Mouse (Mus musculus) erythroid progenitor cell, adult 5-6 weeks (primary cell): ENCODE data around the gene Catsper4. TPM values are rescaled to one million over a fixed set of nuclear protein-coding genes. Genes with fewer than 3 reads are reported as not detected.
A peak's percentile ranks its signal among the peaks of the same experiment; 100 is the strongest.

Experiments
- ATAC-seq: replicated peaks from 2 replicates; pipeline ENCODE4 v1.8.0; 2016; ENCODE audit warnings: moderate number of reproducible peaks, mild to moderate bottlenecking, moderate TSS enrichment, inconsistent platforms; ENCODE audit not compliant: poor library complexity, low FRiP score, severe bottlenecking
- total RNA-seq, 2 experiments: library from RNA; stranded (forward) in 1 of 2; stranded (reverse) in 1 of 2; fragments of 150-400 nt in 1 of 2; fragments of 186-747, 209-891 nt in 1 of 2; gene quantifications; 2 replicates each; pipeline versions ENCODE4 v1.2.3 to v1.2.4; 2015 to 2017; ENCODE audit warnings: low replicate concordance in 2 of 2

Catsper4 gene
- total RNA-seq, 2 experiments from 2014 or later: not detected

GRCm38 (mm10) chr4:134251241-134252130 lies 24.3 kb upstream of the Catsper4 start:
- ATAC-seq: no peak

GRCm38 (mm10) chr4:134250930-134251240 lies 23.7 kb upstream of the Catsper4 start:
- ATAC-seq: no peak

- no peak for ATAC-seq
These were observed 23.1 kb upstream of the Catsper4 start for GRCm38 (mm10) chr4:134250116-134250929.

- peak; percentile 31; the same call in 1 of the 2 replicates for ATAC-seq
These were observed 22.5 kb upstream of the Catsper4 start for GRCm38 (mm10) chr4:134249651-134250050.

- ATAC-seq: no peak
These were observed 19.6 kb upstream of the Catsper4 start, which contains the start of gene Gm30191 for GRCm38 (mm10) chr4:134246719-134247258. Gene Gm30191 (plus strand): TSS chr4:134246935.

- ATAC-seq: no peak
These were observed 19.1 kb upstream of the Catsper4 start for GRCm38 (mm10) chr4:134246256-134246655.

GRCm38 (mm10) chr4:134245148-134245843 lies 18.1 kb upstream of the Catsper4 start, which contains the start of gene Zfp593:
Gene Zfp593 (minus strand): TSS chr4:134245592.
- ATAC-seq: peak; percentile 81

- no peak for ATAC-seq
These were observed 16.5 kb upstream of the Catsper4 start, which contains the start of gene E130218I03Rik for GRCm38 (mm10) chr4:134243516-134244250. Gene E130218I03Rik (plus strand): TSS chr4:134243662.

- ATAC-seq: no peak
These were observed 11.5 kb upstream of the Catsper4 start for GRCm38 (mm10) chr4:134238686-134239085.

GRCm38 (mm10) chr4:134238279-134238651 lies 11.1 kb upstream of the Catsper4 start, which contains the start of gene Cnksr1:
Gene Cnksr1 (minus strand): TSS chr4:134238399.
- ATAC-seq: 0 out of 2 replicates have a peak, but pooled peaks have one; percentile 16

- no peak for ATAC-seq
These were observed 10.5 kb upstream of the Catsper4 start for GRCm38 (mm10) chr4:134237582-134238278.

- no peak for ATAC-seq
These were observed 7.7 kb upstream of the Catsper4 start for GRCm38 (mm10) chr4:134234876-134235275.

GRCm38 (mm10) chr4:134230431-134230830 lies 3.2 kb upstream of the Catsper4 start:
- ATAC-seq: no peak

- no peak for ATAC-seq
These were observed 4.2 kb downstream of the Catsper4 start for GRCm38 (mm10) chr4:134222793-134223600.

- no peak for ATAC-seq
These were observed 20.6 kb downstream of the Catsper4 start for GRCm38 (mm10) chr4:134206488-134207053.

- no peak for ATAC-seq
These were observed 23.8 kb downstream of the Catsper4 start for GRCm38 (mm10) chr4:134203340-134203896.

- no peak for ATAC-seq
These were observed 24.3 kb downstream of the Catsper4 start, which contains the start of gene Gm7534 for GRCm38 (mm10) chr4:134202904-134203303. Gene Gm7534 (minus strand): TSS chr4:134203004.
